Mouse (Mus musculus) embryonic facial prominence, embryonic 14.5 days (tissue): ENCODE results near the gene Stam2. TPM values are rescaled to one million over a fixed set of nuclear protein-coding genes. Genes with fewer than 3 reads are reported as not detected.

ENCODE experiments used
- ATAC-seq: fragments of 200-750 bp; cut with Nextera tagmentation; 2 replicates; pipeline ENCODE4 v1.8.0; 2017; ENCODE audit warnings: low read depth, moderate number of reproducible peaks, moderate TSS enrichment
- DNase-seq: peaks from one replicate; pipeline ENCODE4 v3.0.0-alpha.2; 2015; ENCODE audit warnings: low spot score
- H3K27ac ChIP-seq: fragments of 300-500 bp; sonication (generic); replicated peaks from 2 replicates; pipeline ENCODE4 v1.5.1; 2014; ENCODE audit warnings: low read depth, mild to moderate bottlenecking, low read length, moderate library complexity
- H3K27me3 ChIP-seq: fragments of 300-500 bp; sonication (generic); replicated peaks from 2 replicates; pipeline ENCODE4 v1.6.1; 2014; ENCODE audit warnings: low read length; ENCODE audit not compliant: control insufficient read depth, insufficient read depth
- H3K36me3 ChIP-seq: fragments of 300-500 bp; sonication (generic); 2 replicates; pipeline ENCODE4 v1.6.1; 2014; ENCODE audit warnings: low read length, mixed read lengths; ENCODE audit not compliant: control insufficient read depth, insufficient read depth
- H3K4me1 ChIP-seq: fragments of 300-500 bp; sonication (generic); 2 replicates; pipeline ENCODE4 v1.6.1; 2014; ENCODE audit warnings: antibody characterized with exemption, low read length; ENCODE audit not compliant: control insufficient read depth, insufficient read depth
- H3K4me2 ChIP-seq: fragments of 300-500 bp; sonication (generic); 2 replicates; pipeline ENCODE4 v1.6.1; 2014; ENCODE audit warnings: low read depth, mild to moderate bottlenecking, low read length, moderate library complexity, mixed read lengths
- H3K4me3 ChIP-seq: fragments of 300-500 bp; sonication (generic); 2 replicates; pipeline ENCODE4 v1.5.1; 2014; ENCODE audit warnings: low read depth, mild to moderate bottlenecking, low read length
- H3K9ac ChIP-seq: fragments of 300-500 bp; sonication (generic); 2 replicates; pipeline ENCODE4 v1.6.1; 2014; ENCODE audit warnings: low read depth, mild to moderate bottlenecking, low read length, moderate library complexity, mixed read lengths
- H3K9me3 ChIP-seq: fragments of 300-500 bp; sonication (generic); 2 replicates; pipeline ENCODE4 v1.6.1; 2016; ENCODE audit warnings: low read length; ENCODE audit not compliant: control insufficient read depth
- WGBS: fragments of 180-500 bp; shearing (Covaris S2); extraction: QIAGEN DNeasy Blood & Tissue Kit; methylation state at CpG from one replicate; pipeline ENCODE4 v1.1.7; 2014; 5-methylcytosine and 5-hydroxymethylcytosine counted together
- polyA plus RNA-seq: library from polyadenylated mRNA; unstranded; fragments of >200 nt; fragmentation: Nextera tagmentation; extraction: Ambion mirVana; gene quantifications from 2 replicates; pipeline ENCODE4 v1.2.1, GENCODE M21; 2014

The Stam2 gene
- polyA plus RNA-seq, 1 experiment from 2014 or later, result 37.7 TPM

DNA sequence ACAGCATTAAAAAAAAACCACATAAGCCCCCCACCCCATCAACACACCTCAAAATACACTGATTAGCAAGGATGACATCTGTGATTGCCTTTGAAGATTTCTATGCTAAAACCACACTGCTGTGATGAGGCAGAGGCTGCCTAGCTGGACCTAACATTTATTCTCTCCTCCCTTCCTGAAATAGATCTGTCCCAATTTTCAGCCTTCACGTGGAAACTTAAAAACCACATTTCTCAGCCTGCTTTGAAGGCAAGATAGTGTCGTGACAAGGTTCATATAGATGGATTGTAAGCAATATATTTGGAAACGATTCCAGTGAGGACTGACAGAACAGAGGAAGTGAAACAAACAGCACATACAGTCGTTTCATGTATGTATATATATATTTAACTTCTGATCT is 87.5 kb downstream of the Stam2 start:
- H3K4me2 ChIP-seq, result no peak overlapping the region
- no peaks in the 10 kb centered on the region for H3K9me3 ChIP-seq
- H3K4me3 ChIP-seq, result no peak overlapping the region
- H3K27me3 ChIP-seq, result no peaks in the 10 kb centered on the region
- no peaks in the 10 kb centered on the region; the same call in 1 of the 2 replicates for H3K4me1 ChIP-seq
- no peak for ATAC-seq
- H3K9ac ChIP-seq, result no peak overlapping the region
- H3K36me3 ChIP-seq, result no peaks in the 10 kb centered on the region
- WGBS, result 61% methylated on average over 4 of the region's 4 CpGs
- DNase-seq, result no peak
- no peak overlapping the region for H3K27ac ChIP-seq

DNA sequence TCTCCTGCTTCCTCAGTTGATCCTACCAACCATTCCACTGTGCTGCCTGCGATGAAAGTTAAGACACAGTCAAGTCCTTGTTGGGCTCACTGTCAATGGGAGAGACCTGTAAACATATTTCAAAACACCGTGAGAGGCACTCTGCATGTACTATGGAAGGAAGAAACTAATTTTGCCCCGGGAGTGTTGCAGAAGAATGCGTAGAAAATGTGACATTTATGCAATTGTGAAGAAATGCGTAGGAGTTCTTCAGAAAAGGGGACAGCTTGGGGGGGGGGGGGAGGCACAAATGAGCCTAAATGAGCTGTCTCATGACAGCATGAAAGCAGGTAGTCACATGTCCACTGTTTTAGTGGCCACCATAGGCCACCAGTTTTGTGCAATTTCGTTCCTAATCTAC is 90.5 kb downstream of the Stam2 start:
- 70% methylated on average over 6 of the region's 6 CpGs for WGBS
- no peak for ATAC-seq
- no peak overlapping the region for H3K9ac ChIP-seq
- H3K9me3 ChIP-seq, result no peaks in the 10 kb centered on the region
- no peak overlapping the region for H3K27ac ChIP-seq
- H3K4me2 ChIP-seq, result no peak overlapping the region
- no peaks in the 10 kb centered on the region for H3K27me3 ChIP-seq
- no peaks in the 10 kb centered on the region for H3K36me3 ChIP-seq
- H3K4me1 ChIP-seq, result no peaks in the 10 kb centered on the region; the same call in 1 of the 2 replicates
- DNase-seq, result no peak
- H3K4me3 ChIP-seq, result no peak overlapping the region

DNA sequence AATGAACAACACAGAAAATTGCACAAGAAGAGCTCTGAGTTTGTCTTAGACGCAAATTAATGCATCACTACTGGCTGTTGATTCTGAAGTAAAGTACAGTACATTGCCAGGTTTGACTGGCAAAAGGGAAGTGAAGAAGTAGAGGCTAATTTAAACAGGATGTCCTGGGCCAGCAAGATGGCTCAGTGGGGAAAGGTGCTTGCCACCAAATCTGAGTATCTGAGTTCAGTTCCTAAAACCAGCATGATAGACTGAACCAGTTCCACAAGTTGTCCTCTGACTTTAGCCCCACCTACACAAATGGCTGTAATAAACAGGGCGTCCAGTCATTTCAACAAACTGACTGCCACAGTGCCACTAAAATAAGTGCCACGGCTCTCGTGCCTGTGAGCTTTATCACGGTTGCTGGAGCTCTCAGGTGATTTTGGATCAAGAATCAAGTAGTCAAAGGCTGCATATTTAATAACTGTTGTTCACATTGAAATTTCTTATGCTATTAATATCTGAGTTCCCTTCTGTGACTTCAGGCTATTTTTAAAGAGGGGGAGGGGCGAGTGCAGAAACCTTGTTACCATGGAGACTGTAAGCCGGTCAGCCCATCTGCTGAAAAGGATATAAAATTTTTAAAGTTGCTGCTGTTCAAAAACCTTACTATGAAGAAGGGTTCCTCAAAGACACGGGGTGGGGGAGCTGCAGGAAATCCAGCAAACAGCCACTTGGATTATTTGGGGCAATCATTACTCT is 94.7 kb downstream of the Stam2 start:
- no peak for ATAC-seq
- DNase-seq, result no peak
- Histone ChIP-seq H3K4me2 (no peak overlapping the region), H3K36me3 (no peaks in the 10 kb centered on the region), H3K4me3 (no peak overlapping the region), H3K27me3 (no peaks in the 10 kb centered on the region), H3K4me1 (no peaks in the 10 kb centered on the region; the same call in 1 of the 2 replicates), H3K27ac (no peak overlapping the region), H3K9me3 (no peaks in the 10 kb centered on the region), H3K9ac (no peak overlapping the region)
- 66% methylated on average over 8 of the region's 8 CpGs for WGBS

DNA sequence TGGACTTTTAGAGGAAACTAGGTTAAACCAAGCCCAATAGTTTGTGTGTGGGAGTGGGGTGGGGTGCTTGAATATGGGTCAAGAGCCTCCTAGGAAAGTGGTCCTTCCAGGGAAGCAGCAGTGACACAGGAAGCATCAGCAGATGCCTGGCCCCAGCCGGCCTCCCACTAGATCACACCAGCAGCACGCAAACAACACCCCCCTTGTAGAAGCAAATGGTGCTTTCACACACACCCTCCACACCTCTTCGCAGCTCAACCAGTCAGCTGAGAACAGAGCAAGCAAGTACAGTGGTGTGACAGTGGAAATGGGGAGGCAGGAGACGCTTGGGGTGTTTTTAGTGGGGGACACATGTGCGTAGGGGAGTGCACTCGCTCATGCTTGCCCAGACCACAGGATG is 98.4 kb downstream of the Stam2 start:
- WGBS, result 76% methylated on average over 6 of the region's 6 CpGs
- H3K27me3 ChIP-seq, result no peaks in the 10 kb centered on the region
- H3K4me3 ChIP-seq, result no peak overlapping the region
- H3K36me3 ChIP-seq, result no peaks in the 10 kb centered on the region
- DNase-seq (no peak), ATAC-seq (no peak)
- H3K9ac ChIP-seq, result no peak overlapping the region
- H3K9me3 ChIP-seq, result no peaks in the 10 kb centered on the region
- H3K4me2 ChIP-seq, result no peak overlapping the region
- H3K4me1 ChIP-seq, result no peaks in the 10 kb centered on the region
- no peak overlapping the region for H3K27ac ChIP-seq

Other genes starting within 250 kb of the Stam2 start
- 1.4 and 3.1 TPM in 2 replicates for gene Cacnb4, start 65.5 kb downstream of the Stam2 start, polyA plus RNA-seq
- gene Fmnl2, start 115.6 kb upstream of the Stam2 start, polyA plus RNA-seq, result 9.9 and 10.4 TPM in 2 replicates